Mouse (Mus musculus) brain, adult 2 months (tissue): ENCODE measurements around the gene Erich4.
"Not testable (repeated sequence)": the region's sequence is repeated elsewhere in the genome, so short reads cannot be mapped to it uniquely, and the experiment has no call there.

Source experiments
- DNase-seq: peaks from one replicate; pipeline ENCODE4 v3.0.0; 2011; ENCODE audit warnings: low read depth, low spot score

Gene Erich4

DNA sequence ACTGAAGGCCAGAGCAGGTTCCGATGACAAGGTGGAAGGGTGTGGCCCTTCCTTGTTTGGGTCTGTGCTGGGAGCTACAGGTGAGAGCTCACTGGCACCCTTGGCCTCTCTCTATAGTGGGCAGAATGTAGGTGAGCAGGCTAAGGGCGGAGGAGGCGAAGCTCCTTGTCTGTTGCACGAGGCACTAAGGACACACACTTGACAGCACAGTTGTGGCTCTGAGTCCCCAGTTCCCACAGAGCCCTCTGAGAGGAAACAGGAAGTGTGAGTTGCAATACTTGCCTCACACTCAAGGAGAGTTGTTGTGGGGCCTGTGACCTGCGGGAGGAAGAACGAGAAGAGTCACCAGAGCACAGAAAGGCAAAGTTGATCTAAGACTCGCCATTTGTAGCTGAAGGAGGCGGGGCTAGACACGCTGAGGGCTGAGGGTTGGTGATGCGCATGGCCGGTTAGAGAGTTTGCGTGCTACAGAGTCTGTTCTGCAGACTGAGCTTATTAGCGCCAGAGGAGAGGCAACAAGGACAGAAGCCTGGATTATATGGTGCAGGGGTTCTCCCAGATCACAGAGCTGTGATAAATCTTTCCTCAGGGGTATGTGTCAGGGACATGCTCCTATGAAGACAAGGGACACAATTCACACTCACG lies 38.8 kb downstream of the Erich4 start:
- not testable (repeated sequence) for DNase-seq

DNA sequence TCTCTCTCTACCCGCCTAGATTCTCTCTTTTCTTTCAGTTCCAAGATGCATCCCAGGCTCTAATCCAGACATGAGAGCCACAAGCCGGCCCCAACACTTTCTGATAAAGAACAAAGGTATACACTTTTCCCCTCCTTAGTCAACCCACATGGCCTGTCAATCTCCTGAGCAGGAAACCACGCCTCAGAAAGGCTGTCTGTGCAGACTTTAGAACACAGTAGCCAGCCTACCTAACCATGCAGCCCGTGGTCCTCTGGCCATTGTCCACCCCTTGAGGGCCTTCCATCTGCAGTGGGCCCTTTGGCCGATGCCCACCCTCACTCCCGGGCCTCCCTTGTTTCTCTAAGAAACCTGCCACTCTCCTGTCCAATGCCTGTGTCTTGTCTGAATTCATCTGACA lies 39.4 kb downstream of the Erich4 start:
- not testable (repeated sequence) for DNase-seq

GRCm38 (mm10) chr7:25575870-25576269 lies 39.8 kb downstream of the Erich4 start:
- peak; percentile 13 for DNase-seq

GRCm38 (mm10) chr7:25575105-25575504 lies 40.6 kb downstream of the Erich4 start:
- no peak for DNase-seq

GRCm38 (mm10) chr7:25573806-25574205 lies 41.9 kb downstream of the Erich4 start:
- DNase-seq: not testable (repeated sequence)

GRCm38 (mm10) chr7:25568721-25569120 lies 47.0 kb downstream of the Erich4 start:
- DNase-seq: no peak
